ENCODE assay signal across 8 mouse cellular contexts in genomic region chr19:6045366-6046293, GRCm38 (mm10). TPM values are rescaled to one million over a fixed set of nuclear protein-coding genes. Genes with fewer than 3 reads are reported as not detected.
DNase-seq lines count a peak whose midpoint lies in the region; ATAC-seq and TF ChIP-seq lines count a peak whose summit lies in the region.

No protein-coding gene starts in this region.

- peaks cover 15% of the 10 kb centered on the region for H3K4me1 ChIP-seq in heart, postnatal 0 days (ENCODE audit: control insufficient read depth, insufficient read depth)
- H3K4me1 ChIP-seq in G1E (ENCODE audit: insufficient read depth, low read depth, low read length), result peaks cover 53% of the 10 kb centered on the region
- peaks cover 12% of the 10 kb centered on the region for H3K4me1 ChIP-seq in forebrain, embryonic 11.5 days (replicated peaks; ENCODE audit: control insufficient read depth, insufficient read depth, low read length)
- peaks cover 38% of the 10 kb centered on the region for H3K4me1 ChIP-seq in liver, embryonic 13.5 days (replicated peaks)

- H3K9me3 ChIP-seq in heart, postnatal 0 days (replicated peaks; ENCODE audit: control insufficient read depth, low read length), result no peaks in the 10 kb centered on the region
- no peaks in the 10 kb centered on the region for H3K9me3 ChIP-seq in G1E (replicated peaks)
- no peaks in the 10 kb centered on the region for H3K9me3 ChIP-seq in forebrain, embryonic 11.5 days (ENCODE audit: control insufficient read depth, low read length)
- no peaks in the 10 kb centered on the region for H3K9me3 ChIP-seq in liver, embryonic 13.5 days (replicated peaks)

- H3K9ac ChIP-seq in heart, postnatal 0 days (replicated peaks; ENCODE audit: low read depth, low read length), result peak overlapping the region; percentile 88
- peak overlapping the region; percentile 96 for H3K9ac ChIP-seq in forebrain, embryonic 11.5 days (ENCODE audit: low read length)
- peak overlapping the region; percentile 93 for H3K9ac ChIP-seq in liver, embryonic 13.5 days

- peak; percentile 26; the same call in 1 of the 2 replicates for ATAC-seq in heart, postnatal 0 days (ENCODE audit: insufficient read depth, low read depth)
- ATAC-seq in G1E (ENCODE audit: extremely low read depth, insufficient number of reproducible peaks, low FRiP score, poor library complexity, severe bottlenecking), result 0 out of 2 replicates have a peak, but pooled peaks have one; percentile 35
- ATAC-seq in forebrain, embryonic 11.5 days (replicated peaks; ENCODE audit: low FRiP score), result peak; percentile 49
- peak; percentile 52 for ATAC-seq in liver, embryonic 13.5 days (ENCODE audit: low read depth)

- DNase-seq in heart, postnatal 0 days (ENCODE audit: low spot score), result peak; percentile 69
- DNase-seq in heart, postnatal 14 days, result no peak
- peak; percentile 44 for DNase-seq in G1E (ENCODE audit: low spot score)
- DNase-seq in forebrain, embryonic 11.5 days (ENCODE audit: low spot score), result no peak
- no peak for DNase-seq in liver, embryonic 13.5 days
- DNase-seq in splenic B cell, adult 2 months (ENCODE audit: low read depth, low spot score), result peak; percentile 78
- no peak for DNase-seq in thymus, postnatal 36 days
- DNase-seq in kidney, postnatal 4 days, result no peak

- intact Hi-C loops in heart, postnatal 14 days (cut with DNase I), result loop anchor here (2.0 to 5.0 kb wide), 3 partner anchors 81 to 128 kb away; partner anchors contain the start of genes Pola2 and Snx15

- peak; percentile 20; the same call in 1 of the 2 replicates for TF ChIP-seq CTCF in heart, postnatal 0 days (IDR thresholded peaks at IDR 0.05; ENCODE audit: low read depth)
- no peak for TF ChIP-seq CTCF in G1E (IDR thresholded peaks at IDR 0.05; ENCODE audit: low read depth, low read length)

- 10% methylated on average over 20 of the region's 20 CpGs for WGBS in heart, postnatal 0 days
- 24% methylated on average over 20 of the region's 20 CpGs for WGBS in forebrain, embryonic 11.5 days
- 11% methylated on average over 20 of the region's 20 CpGs for WGBS in liver, embryonic 13.5 days (ENCODE audit: insufficient replicate concordance)

- H3K27me3 ChIP-seq in heart, postnatal 0 days (ENCODE audit: control insufficient read depth, insufficient read depth, low read length), result no peaks in the 10 kb centered on the region
- H3K27me3 ChIP-seq in G1E (ENCODE audit: insufficient read depth, low read length), result no peaks in the 10 kb centered on the region
- H3K27me3 ChIP-seq in forebrain, embryonic 11.5 days (ENCODE audit: control insufficient read depth, insufficient read depth, low read length), result no peaks in the 10 kb centered on the region
- no peaks in the 10 kb centered on the region for H3K27me3 ChIP-seq in liver, embryonic 13.5 days
- no peaks in the 10 kb centered on the region for H3K27me3 ChIP-seq in splenic B cell, adult 2 months (ENCODE audit: control insufficient read depth, insufficient read depth, low read length, poor library complexity, severe bottlenecking)

- peak overlapping the region; percentile 73 for H3K4me3 ChIP-seq in heart, postnatal 0 days (ENCODE audit: low read depth, low read length)
- peak overlapping the region; percentile 90 for H3K4me3 ChIP-seq in G1E (ENCODE audit: low read depth, low read length)
- peak overlapping the region; percentile 88 for H3K4me3 ChIP-seq in forebrain, embryonic 11.5 days (ENCODE audit: low read depth, low read length)
- H3K4me3 ChIP-seq in liver, embryonic 13.5 days (replicated peaks), result peak overlapping the region; percentile 89

- H3K27ac ChIP-seq in heart, postnatal 0 days (ENCODE audit: low read depth), result peak overlapping the region; percentile 97
- peak overlapping the region; percentile 98 for H3K27ac ChIP-seq in forebrain, embryonic 11.5 days (ENCODE audit: low read depth, low read length)
- peak overlapping the region; percentile 96 for H3K27ac ChIP-seq in liver, embryonic 13.5 days

- peak overlapping the region; percentile 97 for H3K4me2 ChIP-seq in heart, postnatal 0 days (ENCODE audit: low read depth, low read length)
- peak overlapping the region; percentile 95 for H3K4me2 ChIP-seq in forebrain, embryonic 11.5 days (ENCODE audit: low read depth, low read length, severe bottlenecking)
- H3K4me2 ChIP-seq in liver, embryonic 13.5 days, result peak overlapping the region; percentile 97

- peaks cover 26% of the 10 kb centered on the region for H3K36me3 ChIP-seq in heart, postnatal 0 days (replicated peaks; ENCODE audit: control insufficient read depth, insufficient read depth, low read length)
- H3K36me3 ChIP-seq in G1E (replicated peaks), result peaks cover 47% of the 10 kb centered on the region
- peaks cover 12% of the 10 kb centered on the region; the same call in 1 of the 2 replicates for H3K36me3 ChIP-seq in forebrain, embryonic 11.5 days (ENCODE audit: control insufficient read depth, insufficient read depth, low read length)
- peaks cover 28% of the 10 kb centered on the region for H3K36me3 ChIP-seq in liver, embryonic 13.5 days
- peaks cover 9% of the 10 kb centered on the region for H3K36me3 ChIP-seq in splenic B cell, adult 2 months (ENCODE audit: control insufficient read depth, insufficient read depth, low read length, poor library complexity, severe bottlenecking)

- TF ChIP-seq EP300 in heart, postnatal 0 days (IDR thresholded peaks at IDR 0.05; ENCODE audit: low read depth), result no peak

RNA-seq across cellular contexts. Expression of gene Syvn1, which starts 0.7 kb away (rescaled TPM):
- 12.0 and 16.0 TPM in 2 replicates for total RNA-seq in heart, postnatal 0 days (2014; rRNA removed; ENCODE audit: low replicate concordance)
- polyA plus RNA-seq in heart, postnatal 0 days (2015; fragmentation: Nextera tagmentation; extraction: Ambion mirVana), result 9.2 and 10.2 TPM in 2 replicates
- 10 to 100 TPM; 17.5 to 18.9 TPM for total RNA-seq in heart, postnatal 14 days (2021)
- total RNA-seq in G1E (2014; fragmentation: Nextera tagmentation) (27.0 and 39.7 TPM in 2 replicates), G1E (2017) (4.8 and 5.9 TPM in 2 replicates)
- polyA plus RNA-seq in G1E (2012), result 78.2 and 84.1 TPM in 2 replicates
- polyA plus RNA-seq in forebrain, embryonic 11.5 days (2014; fragmentation: Nextera tagmentation; extraction: Ambion mirVana), result 29.1 and 35.8 TPM in 2 replicates
- 11.6 and 13.9 TPM in 2 replicates for polyA plus RNA-seq in liver, embryonic 13.5 days (2015; fragmentation: Nextera tagmentation; extraction: Ambion mirVana)

RNA-seq across cellular contexts. Expression of gene Mrpl49, which starts 12.0 kb away (rescaled TPM):
- 18.7 and 37.1 TPM in 2 replicates for total RNA-seq in heart, postnatal 0 days (2014; rRNA removed; ENCODE audit: low replicate concordance)
- 49.7 and 53.5 TPM in 2 replicates for polyA plus RNA-seq in heart, postnatal 0 days (2015; fragmentation: Nextera tagmentation; extraction: Ambion mirVana)
- total RNA-seq in heart, postnatal 14 days (2021), result 10 to 100 TPM; 37.1 to 37.4 TPM
- 46.6 and 51.6 TPM in 2 replicates for total RNA-seq in G1E (2014; fragmentation: Nextera tagmentation)
- 46.9 and 52.4 TPM in 2 replicates for total RNA-seq in G1E (2017)
- 41.8 and 46.8 TPM in 2 replicates for polyA plus RNA-seq in G1E (2012)
- 86.8 and 89.2 TPM in 2 replicates for polyA plus RNA-seq in forebrain, embryonic 11.5 days (2014; fragmentation: Nextera tagmentation; extraction: Ambion mirVana)
- 50.2 and 59.4 TPM in 2 replicates for polyA plus RNA-seq in liver, embryonic 13.5 days (2015; fragmentation: Nextera tagmentation; extraction: Ambion mirVana)

RNA-seq across cellular contexts. Expression of gene Fau, which starts 12.0 kb away (rescaled TPM):
- 562 and 833 TPM in 2 replicates for total RNA-seq in heart, postnatal 0 days (2014; rRNA removed; ENCODE audit: low replicate concordance)
- polyA plus RNA-seq in heart, postnatal 0 days (2015; fragmentation: Nextera tagmentation; extraction: Ambion mirVana), result 484 and 508 TPM in 2 replicates
- 100 to 1,000 TPM; 597 to 635 TPM for total RNA-seq in heart, postnatal 14 days (2021)
- 3,086 and 3,502 TPM in 2 replicates for total RNA-seq in G1E (2014; fragmentation: Nextera tagmentation)
- 2,639 and 2,986 TPM in 2 replicates for total RNA-seq in G1E (2017)
- polyA plus RNA-seq in G1E (2012), result 5,636 and 5,712 TPM in 2 replicates
- 729 and 755 TPM in 2 replicates for polyA plus RNA-seq in forebrain, embryonic 11.5 days (2014; fragmentation: Nextera tagmentation; extraction: Ambion mirVana)
- 639 and 696 TPM in 2 replicates for polyA plus RNA-seq in liver, embryonic 13.5 days (2015; fragmentation: Nextera tagmentation; extraction: Ambion mirVana)

RNA-seq across cellular contexts. Expression of gene Znhit2, which starts 15.4 kb away (rescaled TPM):
- 46.7 and 58.4 TPM in 2 replicates for total RNA-seq in heart, postnatal 0 days (2014; rRNA removed; ENCODE audit: low replicate concordance)
- 21.4 and 22.7 TPM in 2 replicates for polyA plus RNA-seq in heart, postnatal 0 days (2015; fragmentation: Nextera tagmentation; extraction: Ambion mirVana)
- 10 to 100 TPM; 11.8 to 12.6 TPM for total RNA-seq in heart, postnatal 14 days (2021)
- total RNA-seq in G1E (2014; fragmentation: Nextera tagmentation) (8.3 and 16.3 TPM in 2 replicates), G1E (2017) (11.0 and 23.3 TPM in 2 replicates)
- polyA plus RNA-seq in G1E (2012), result 58.7 and 60.6 TPM in 2 replicates
- 39.6 and 42.5 TPM in 2 replicates for polyA plus RNA-seq in forebrain, embryonic 11.5 days (2014; fragmentation: Nextera tagmentation; extraction: Ambion mirVana)
- 22.1 and 23.2 TPM in 2 replicates for polyA plus RNA-seq in liver, embryonic 13.5 days (2015; fragmentation: Nextera tagmentation; extraction: Ambion mirVana)

RNA-seq across cellular contexts. Expression of gene Tm7sf2, which starts 22.5 kb away (rescaled TPM):
- total RNA-seq in heart, postnatal 0 days (2014; rRNA removed; ENCODE audit: low replicate concordance), result 13.1 and 14.4 TPM in 2 replicates
- 3.2 and 3.3 TPM in 2 replicates for polyA plus RNA-seq in heart, postnatal 0 days (2015; fragmentation: Nextera tagmentation; extraction: Ambion mirVana)
- 1 to 10 TPM; 2.9 to 5.5 TPM for total RNA-seq in heart, postnatal 14 days (2021)
- total RNA-seq in G1E (2014; fragmentation: Nextera tagmentation) (22.9 and 24.0 TPM in 2 replicates), G1E (2017) (17.2 and 21.4 TPM in 2 replicates)
- 15.0 and 20.0 TPM in 2 replicates for polyA plus RNA-seq in G1E (2012)
- polyA plus RNA-seq in forebrain, embryonic 11.5 days (2014; fragmentation: Nextera tagmentation; extraction: Ambion mirVana), result 31.7 and 33.3 TPM in 2 replicates
- 30.6 and 33.2 TPM in 2 replicates for polyA plus RNA-seq in liver, embryonic 13.5 days (2015; fragmentation: Nextera tagmentation; extraction: Ambion mirVana)

Comparison
In these comparisons a context has a peak if more than half of its experiments do, and no peak if none do; other contexts are left out.
1. DNase-seq: peak in heart, postnatal 0 days (single experiment), G1E (single experiment) and splenic B cell, adult 2 months (single experiment); none in heart, postnatal 14 days (0 of 2), forebrain, embryonic 11.5 days (single experiment), liver, embryonic 13.5 days (single experiment), thymus, postnatal 36 days (0 of 2) and kidney, postnatal 4 days (0 of 2).
2. Peak in every context shown above with its lines, with median percentiles within 50 percentile points of each other: ATAC-seq, H3K27ac ChIP-seq, H3K4me2 ChIP-seq, H3K4me3 ChIP-seq and H3K9ac ChIP-seq.